Mouse (Mus musculus) cerebellum, adult 2 months (tissue): ENCODE data around the gene Tkt. TPM values are rescaled to one million over a fixed set of nuclear protein-coding genes. Genes with fewer than 3 reads are reported as not detected.

Source experiments
- DNase-seq, 2 experiments: peaks; one replicate each; pipeline ENCODE4 v3.0.0; 2021
- H3K27ac ChIP-seq: fragments of 200-500 bp; 2 replicates; pipeline ENCODE4 v1.5.1; 2012; ENCODE audit warnings: low read length, control low read depth, inconsistent platforms; ENCODE audit not compliant: insufficient read depth
- H3K27me3 ChIP-seq: fragments of 200-500 bp; 2 replicates; pipeline ENCODE4 v1.6.1; 2012; ENCODE audit warnings: inconsistent platforms, mild to moderate bottlenecking, low read length, moderate library complexity; ENCODE audit not compliant: control insufficient read depth, insufficient read depth
- H3K4me1 ChIP-seq: fragments of 200-500 bp; 2 replicates; pipeline ENCODE4 v1.6.1; 2011; ENCODE audit warnings: low read length; ENCODE audit not compliant: control insufficient read depth, insufficient read depth
- H3K4me3 ChIP-seq: fragments of 200-500 bp; replicated peaks from 2 replicates; pipeline ENCODE3; 2011; ENCODE audit warnings: mild to moderate bottlenecking, low read depth, low read length, control low read depth; ENCODE audit not compliant: insufficient read depth
- CTCF ChIP-seq: fragments of 200-500 bp; IDR thresholded peaks from 2 replicates; pipeline ENCODE4 v1.5.1; 2011; ENCODE audit warnings: low read depth, mild to moderate bottlenecking, control low read depth, low read length, moderate library complexity, borderline replicate concordance; ENCODE audit not compliant: insufficient read depth
- POLR2A ChIP-seq: fragments of 200-500 bp; IDR thresholded peaks from 2 replicates; pipeline ENCODE4 v1.6.1; 2011; ENCODE audit warnings: low read length, control low read depth, borderline replicate concordance; ENCODE audit not compliant: insufficient read depth
- WGBS: fragments of 180-500 bp; shearing (Covaris S2); methylation state at CpG from one replicate; pipeline ENCODE4 v1.1.7; 2018; 5-methylcytosine and 5-hydroxymethylcytosine counted together
- polyA plus RNA-seq: library from polyadenylated mRNA; depleted of rRNA; stranded (reverse); fragments of >200 nt; gene quantifications from 2 replicates; pipeline ENCODE4 v1.2.3, GENCODE M21; 2012

Gene Tkt
- polyA plus RNA-seq, 1 experiment, result 183 TPM

DNA sequence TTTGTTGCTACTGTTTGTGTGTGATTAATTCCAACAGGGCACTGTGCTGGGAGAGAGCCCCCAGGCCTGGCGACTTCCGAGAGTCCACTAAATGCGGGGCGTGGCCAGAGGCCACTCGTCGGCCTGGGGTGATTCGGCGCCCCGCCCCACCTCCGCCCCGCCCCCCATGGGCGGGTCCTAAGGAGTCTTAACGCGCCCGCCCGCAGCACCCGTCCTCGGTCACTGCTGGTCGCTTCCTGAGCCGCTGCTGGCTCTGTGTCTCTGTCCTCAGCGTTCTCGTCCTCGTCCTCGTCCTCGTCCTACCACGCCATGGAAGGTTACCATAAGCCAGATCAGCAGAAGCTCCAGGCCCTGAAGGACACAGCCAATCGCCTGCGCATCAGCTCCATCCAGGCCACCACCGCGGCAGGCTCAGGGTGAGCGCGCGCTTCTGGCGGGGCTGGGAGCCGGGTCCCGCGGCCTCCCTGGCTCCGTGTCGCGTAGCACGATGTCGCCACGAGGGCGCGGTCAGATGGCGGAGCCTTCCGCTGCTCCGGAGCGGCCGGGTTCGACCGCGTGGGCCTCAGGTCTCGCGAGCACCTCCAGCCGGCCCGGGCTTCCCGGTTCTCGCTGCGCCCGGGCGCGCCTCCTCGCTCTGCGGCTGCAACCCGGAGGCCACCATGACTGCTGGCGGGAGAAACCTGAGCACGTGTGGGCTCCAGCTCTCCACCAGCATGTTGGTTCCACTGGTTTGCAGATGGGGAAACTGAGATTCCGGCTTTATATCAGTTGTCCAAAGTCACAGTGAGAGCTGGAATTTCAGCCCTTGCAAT, 1.0 kb downstream of the Tkt start:
- peak; percentile 90 to 92 for DNase-seq
- TF ChIP-seq CTCF, result no peak
- TF ChIP-seq POLR2A, result peak; percentile 85
- Histone ChIP-seq H3K4me3 (peak overlapping the region; percentile 77), H3K4me1 (peaks cover 8% of the 10 kb centered on the region), H3K27me3 (no peaks in the 10 kb centered on the region), H3K27ac (peak overlapping the region; percentile 58)
- under 1% methylated on average over 69 of the region's 69 CpGs for WGBS

DNA sequence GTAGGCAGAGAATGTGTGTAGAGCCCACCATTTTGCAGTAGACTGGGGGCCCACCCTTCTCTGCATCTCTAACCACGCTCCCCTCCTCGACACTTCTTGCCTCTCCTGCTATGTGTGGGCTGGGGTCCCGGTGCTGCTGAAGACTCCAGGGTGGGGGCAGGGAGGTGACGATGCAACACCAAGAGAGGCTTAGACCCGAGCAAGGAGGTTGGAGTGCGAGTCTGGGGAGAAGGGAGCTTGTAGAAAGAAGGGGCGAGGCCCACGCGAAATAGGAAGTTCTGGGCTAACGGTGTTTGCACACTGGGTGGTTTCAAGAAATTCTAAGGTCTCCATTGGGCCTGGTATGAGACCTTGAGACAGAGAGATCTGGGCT, 1.6 kb downstream of the Tkt start:
- Histone ChIP-seq H3K27ac (no peak overlapping the region), H3K4me3 (peak overlapping the region; percentile 77), H3K27me3 (no peaks in the 10 kb centered on the region), H3K4me1 (peaks cover 8% of the 10 kb centered on the region)
- TF ChIP-seq CTCF (no peak), POLR2A (no peak)
- WGBS, result 11% methylated on average over 10 of the region's 10 CpGs
- peak in 1 of 2 experiments; percentile 34 for DNase-seq

DNA sequence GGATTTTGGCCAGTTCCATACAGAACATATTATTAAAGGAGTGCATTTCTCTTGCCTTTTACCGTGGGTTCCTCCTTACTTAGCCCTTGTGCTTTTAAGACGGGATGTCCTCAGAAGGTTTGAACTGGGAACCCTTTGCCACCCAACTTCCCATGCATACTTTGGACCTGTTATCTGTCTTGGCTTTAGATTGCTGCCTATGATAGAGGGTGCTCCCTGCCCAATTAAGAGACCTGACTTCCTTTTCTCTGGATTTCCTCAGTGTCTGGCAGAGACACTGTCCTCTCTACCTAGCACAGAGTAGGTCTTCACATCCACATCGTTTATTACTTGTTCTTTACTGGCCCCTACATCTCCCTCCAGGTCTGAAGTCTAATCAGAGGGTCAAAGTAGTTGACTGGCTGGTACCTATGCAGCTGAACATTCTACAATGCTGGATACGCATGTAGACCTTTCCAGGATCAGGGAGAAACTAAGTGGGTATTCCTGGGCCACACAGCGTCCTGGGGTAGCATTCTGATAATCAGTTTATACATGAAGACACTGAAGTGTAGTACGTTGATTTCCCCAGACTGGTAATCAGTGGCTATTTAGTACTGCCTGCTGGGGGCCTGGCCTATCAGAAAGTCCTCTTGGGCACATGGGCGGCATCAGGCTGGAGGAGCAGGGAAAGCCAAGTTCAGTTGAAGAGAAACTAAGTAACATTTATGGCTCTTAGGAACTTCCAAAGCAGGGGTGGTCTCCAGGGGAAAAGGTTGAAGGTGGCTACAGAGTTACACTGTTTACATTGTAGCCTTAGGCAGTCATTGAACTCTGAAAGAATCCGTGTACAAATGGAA, 2.3 kb downstream of the Tkt start:
- WGBS, result 63% methylated on average over 8 of the region's 8 CpGs
- H3K27ac ChIP-seq, result no peak overlapping the region
- peaks cover 8% of the 10 kb centered on the region for H3K4me1 ChIP-seq
- no peak for TF ChIP-seq CTCF
- no peak for TF ChIP-seq POLR2A
- no peak for DNase-seq
- no peak overlapping the region for H3K4me3 ChIP-seq
- no peaks in the 10 kb centered on the region for H3K27me3 ChIP-seq

DNA sequence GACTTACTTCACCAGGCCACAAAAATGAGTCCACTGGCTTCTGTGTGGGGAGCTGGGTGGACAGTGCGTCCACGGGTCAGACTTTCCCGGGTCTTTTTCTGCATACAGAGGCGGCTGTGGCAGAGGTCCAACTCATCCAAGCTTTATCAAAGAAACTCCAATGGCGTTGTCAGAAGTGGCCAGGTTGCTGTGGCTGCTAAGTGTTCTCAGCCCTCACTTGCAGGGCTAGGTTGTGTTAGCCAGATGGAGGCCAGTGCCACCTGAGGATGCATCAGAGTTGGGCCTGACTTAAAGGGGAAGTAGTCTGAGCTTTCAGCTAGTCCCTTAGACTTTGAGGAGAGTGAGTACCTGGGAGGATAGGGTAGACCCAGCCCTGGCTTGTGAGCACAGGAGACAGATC, 3.4 kb downstream of the Tkt start:
- TF ChIP-seq POLR2A (no peak), CTCF (no peak)
- no peaks in the 10 kb centered on the region for H3K27me3 ChIP-seq
- H3K4me1 ChIP-seq, result peaks cover 8% of the 10 kb centered on the region
- WGBS, result 42% methylated on average over 5 of the region's 5 CpGs
- no peak overlapping the region for H3K4me3 ChIP-seq
- DNase-seq, result no peak
- no peak overlapping the region for H3K27ac ChIP-seq

DNA sequence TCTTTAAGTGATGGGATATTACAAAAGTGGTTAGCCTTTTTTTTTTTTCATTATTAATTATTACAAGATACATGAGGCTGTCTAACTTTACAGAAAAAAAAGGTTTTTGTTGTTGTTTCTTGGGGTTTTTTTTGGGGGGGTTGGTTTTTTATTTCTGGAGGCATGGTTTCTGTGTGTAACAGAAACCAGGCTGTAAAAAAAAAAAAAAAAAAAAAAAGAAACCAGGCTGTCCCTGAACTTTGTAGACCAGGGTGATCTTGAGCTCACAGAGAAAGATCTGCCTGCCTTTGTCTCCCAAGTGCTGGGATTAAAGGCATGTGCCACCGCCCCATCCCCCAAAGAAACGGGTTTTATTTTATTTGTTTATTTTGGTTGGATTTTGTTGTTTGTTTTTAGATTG, 3.8 kb downstream of the Tkt start:
- H3K4me1 ChIP-seq, result peaks cover 8% of the 10 kb centered on the region
- no peak for DNase-seq
- WGBS, result 95% methylated on average over 2 of the region's 2 CpGs
- H3K4me3 ChIP-seq, result no peak overlapping the region
- no peaks in the 10 kb centered on the region for H3K27me3 ChIP-seq
- TF ChIP-seq POLR2A, result no peak
- no peak for TF ChIP-seq CTCF
- H3K27ac ChIP-seq, result no peak overlapping the region

DNA sequence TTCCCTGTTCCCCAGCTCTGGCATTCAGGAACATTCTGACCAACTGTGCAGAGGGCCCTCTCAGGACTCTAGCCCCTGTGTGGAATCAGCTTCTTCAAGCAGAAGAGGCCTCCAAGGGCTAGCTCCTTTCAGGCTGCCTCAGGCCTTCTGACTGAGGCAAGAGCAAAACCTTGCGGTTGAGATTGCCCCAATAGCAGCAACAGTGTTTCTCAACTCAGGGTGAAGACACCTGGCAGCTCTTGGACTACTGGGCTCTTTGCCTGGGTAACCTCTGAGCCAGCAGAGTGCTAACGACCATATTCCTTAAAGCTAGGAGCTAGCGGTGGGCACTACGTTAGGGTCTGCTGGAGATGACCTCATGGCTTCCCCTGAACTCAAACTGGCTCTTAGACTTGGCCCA, 5.0 kb downstream of the Tkt start:
- H3K27ac ChIP-seq, result no peak overlapping the region
- TF ChIP-seq POLR2A (no peak), CTCF (no peak)
- WGBS, result 46% methylated on average over 4 of the region's 4 CpGs

DNA sequence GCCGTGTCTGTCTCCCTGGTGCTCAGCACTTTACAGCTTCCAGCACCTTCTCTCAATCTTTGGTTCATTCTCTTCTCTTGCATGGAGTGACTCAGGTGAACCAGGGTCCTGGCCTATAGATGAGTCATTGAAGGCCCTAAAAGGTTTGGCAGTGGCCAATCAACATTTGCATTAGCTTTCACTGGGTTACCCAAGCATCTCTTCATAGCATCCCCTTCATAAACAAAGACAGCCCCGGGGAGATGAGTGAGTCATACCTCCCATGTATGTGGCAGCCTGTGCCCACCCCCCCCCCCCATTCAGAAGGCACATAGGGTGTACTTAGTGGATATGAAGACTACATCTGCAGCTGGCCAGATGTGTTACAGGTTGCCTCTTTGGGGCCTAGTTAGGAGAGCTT, 8.5 kb downstream of the Tkt start:
- WGBS, result 89% methylated on average over 2 of the region's 2 CpGs
- no peak for TF ChIP-seq POLR2A
- TF ChIP-seq CTCF, result no peak
- DNase-seq, result no peak
- H3K27ac ChIP-seq, result no peak overlapping the region
- peaks cover 16% of the 10 kb centered on the region for H3K4me1 ChIP-seq
- H3K27me3 ChIP-seq, result no peaks in the 10 kb centered on the region
- H3K4me3 ChIP-seq, result no peak overlapping the region

More for the DNA sequence above, 5.0 kb downstream of the Tkt start:
- no peak overlapping the region for H3K4me3 ChIP-seq
- no peaks in the 10 kb centered on the region for H3K27me3 ChIP-seq
- peaks cover 14% of the 10 kb centered on the region for H3K4me1 ChIP-seq
- DNase-seq, result no peak
